Mouse (Mus musculus): ENCODE data around the gene Rnf185. TPM values are rescaled to one million over a fixed set of nuclear protein-coding genes. Genes with fewer than 3 reads are reported as not detected.

Rnf185 gene
- total RNA-seq, 2 experiments from 2014 or later, result 18.9 to 19.4 TPM

- intact Hi-C loops (cut with DNase I), result loop anchor here (10.0 kb wide), 1 partner anchor 132 kb away; the partner anchor contains the start of gene Selenom
- DNase-seq, result no peak
- Histone ChIP-seq H3K4me3 (no peak overlapping the region), H3K27ac (no peak overlapping the region)
- peak; percentile 32; the same call in 1 of the 2 replicates for TF ChIP-seq CTCF (IDR thresholded peaks at IDR 0.05)
Measured at GRCm38 (mm10) chr11:3382602-3383594, 69.3 kb downstream of the Rnf185 start.

- Histone ChIP-seq H3K4me3 (no peak overlapping the region), H3K27ac (peak overlapping the region; percentile 24; the same call in 1 of the 2 replicates)
- no peak for DNase-seq
- intact Hi-C loops (cut with DNase I), result loop anchor here (10.0 kb wide), 1 partner anchor 134 kb away; the partner anchor contains the start of gene Selenom
- TF ChIP-seq CTCF (IDR thresholded peaks at IDR 0.05), result no peak
Measured at GRCm38 (mm10) chr11:3381148-3381814, 70.9 kb downstream of the Rnf185 start.

- intact Hi-C loops (cut with DNase I), result no loop called here
- DNase-seq, result no peak
- no peak overlapping the region for H3K27ac ChIP-seq
- no peak overlapping the region for H3K4me3 ChIP-seq
- TF ChIP-seq CTCF (IDR thresholded peaks at IDR 0.05), result no peak
Measured at GRCm38 (mm10) chr11:3379427-3379826, 72.7 kb downstream of the Rnf185 start.

- TF ChIP-seq CTCF (IDR thresholded peaks at IDR 0.05), result no peak
- DNase-seq, result no peak
- intact Hi-C loops (cut with DNase I), result no loop called here
- Histone ChIP-seq H3K27ac (0 out of 2 replicates have a peak overlapping the region, but pooled peaks have one; percentile 20), H3K4me3 (no peak overlapping the region)
Measured at GRCm38 (mm10) chr11:3374741-3375140, 77.4 kb downstream of the Rnf185 start.

- intact Hi-C loops (cut with DNase I), result no loop called here
- DNase-seq, result no peak
- TF ChIP-seq CTCF (IDR thresholded peaks at IDR 0.05), result no peak
- Histone ChIP-seq H3K27ac (peak overlapping the region; percentile 20; the same call in 1 of the 2 replicates), H3K4me3 (no peak overlapping the region; the same call in 1 of the 2 replicates)
Measured at GRCm38 (mm10) chr11:3374293-3374645, 77.9 kb downstream of the Rnf185 start.

- TF ChIP-seq CTCF (IDR thresholded peaks at IDR 0.05), result no peak
- intact Hi-C loops (cut with DNase I), result no loop called here
- Histone ChIP-seq H3K4me3 (no peak overlapping the region), H3K27ac (peak overlapping the region; percentile 20)
- DNase-seq, result no peak
Measured at GRCm38 (mm10) chr11:3373591-3374292, 78.4 kb downstream of the Rnf185 start.

- no peak for DNase-seq
- intact Hi-C loops (cut with DNase I), result no loop called here
- peak overlapping the region; percentile 78 for H3K27ac ChIP-seq
- peak overlapping the region; percentile 83 for H3K4me3 ChIP-seq
- TF ChIP-seq CTCF (IDR thresholded peaks at IDR 0.05), result no peak
Measured at GRCm38 (mm10) chr11:3371599-3372295, 80.4 kb downstream of the Rnf185 start.

- intact Hi-C loops (cut with DNase I), result no loop called here
- Histone ChIP-seq H3K4me3 (peak overlapping the region; percentile 83), H3K27ac (peak overlapping the region; percentile 78)
- no peak for TF ChIP-seq CTCF (IDR thresholded peaks at IDR 0.05)
- DNase-seq, result peak; percentile 88
Measured at GRCm38 (mm10) chr11:3370928-3371598, 81.1 kb downstream of the Rnf185 start.

- no peak for TF ChIP-seq CTCF (IDR thresholded peaks at IDR 0.05)
- no peak for DNase-seq
- Histone ChIP-seq H3K27ac (peak overlapping the region; percentile 78), H3K4me3 (peak overlapping the region; percentile 83)
- intact Hi-C loops (cut with DNase I), result no loop called here
Measured at GRCm38 (mm10) chr11:3370162-3370561, 82.0 kb downstream of the Rnf185 start.

- no peak for TF ChIP-seq CTCF (IDR thresholded peaks at IDR 0.05)
- no peak for DNase-seq
- no peak overlapping the region for H3K27ac ChIP-seq
- no peak overlapping the region for H3K4me3 ChIP-seq
- intact Hi-C loops (cut with DNase I), result no loop called here
Measured at GRCm38 (mm10) chr11:3369449-3369848, 82.7 kb downstream of the Rnf185 start.

- Histone ChIP-seq H3K4me3 (no peak overlapping the region), H3K27ac (no peak overlapping the region)
- intact Hi-C loops (cut with DNase I), result no loop called here
- TF ChIP-seq CTCF (IDR thresholded peaks at IDR 0.05), result no peak
- no peak for DNase-seq
Measured at GRCm38 (mm10) chr11:3368983-3369382, 83.2 kb downstream of the Rnf185 start.

Data from gastrocnemius, adult 2 months (tissue).